Mouse (Mus musculus): ENCODE measurements at regions not wholly inside any gene's neighbourhood (a gene's known extent, or its start where the extent isn't known, plus 50 kb on each side); places are given as distances from the start of the nearest gene placed in this dataset.

DNA sequence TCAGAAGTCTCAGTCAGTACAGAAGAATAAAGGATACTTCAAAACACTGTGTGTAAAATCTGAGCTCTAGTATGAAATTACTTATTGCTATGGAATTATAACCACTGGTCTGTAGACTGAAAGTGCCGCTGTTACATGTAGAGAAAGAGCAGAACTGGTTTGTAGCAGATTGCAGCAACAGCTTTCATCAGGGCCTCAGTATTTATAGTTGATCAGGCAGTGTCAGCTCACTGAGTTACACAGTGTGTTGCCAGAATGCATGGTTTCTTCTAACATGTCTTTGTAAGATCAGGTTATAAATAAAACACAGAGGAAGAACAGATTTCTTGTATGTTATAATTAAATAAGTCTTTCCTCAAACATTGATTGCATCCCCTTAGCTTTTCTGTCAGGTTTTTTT is 347.6 kb upstream of the Grik2 start:
- H3K4me2 ChIP-seq (ENCODE audit: low read length): no peak overlapping the region
- no peak for ATAC-seq
- H3K9ac ChIP-seq (ENCODE audit: low read length): no peak overlapping the region
- no peaks in the 10 kb centered on the region for H3K4me1 ChIP-seq (ENCODE audit: control insufficient read depth, insufficient read depth, low read length)
- H3K4me3 ChIP-seq (ENCODE audit: low read depth, low read length): no peak overlapping the region
- no peak for DNase-seq (ENCODE audit: low spot score)
- 90% methylated on average over 1 of the region's 1 CpGs for WGBS
- no peaks in the 10 kb centered on the region for H3K27me3 ChIP-seq (replicated peaks; ENCODE audit: control insufficient read depth, insufficient read depth, low read length)
- H3K27ac ChIP-seq (ENCODE audit: low read depth, low read length): no peak overlapping the region
- no peaks in the 10 kb centered on the region for H3K36me3 ChIP-seq (ENCODE audit: control insufficient read depth, insufficient read depth, low read length)
- H3K9me3 ChIP-seq (replicated peaks; ENCODE audit: control insufficient read depth, low read length): no peaks in the 10 kb centered on the region

DNA sequence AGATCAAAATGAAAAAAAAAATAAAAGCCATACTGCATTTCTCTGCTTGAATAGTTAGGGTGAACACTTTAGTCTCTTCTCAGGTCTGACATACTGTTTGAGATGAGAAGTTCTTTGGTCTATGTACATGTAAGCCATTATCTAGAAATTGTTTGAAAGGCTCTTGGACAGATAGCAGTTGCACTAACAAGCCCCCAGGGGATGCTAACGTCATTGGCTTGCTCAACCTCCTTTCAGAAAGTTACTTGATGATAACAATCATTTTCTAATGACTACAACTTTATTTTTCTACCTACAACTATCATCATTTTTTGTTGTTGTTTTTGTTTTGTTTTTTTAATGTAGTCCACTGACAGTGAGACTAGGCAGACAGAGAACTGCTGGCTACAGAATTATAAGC is 346.9 kb upstream of the Grik2 start:
- no peak for DNase-seq (ENCODE audit: low spot score)
- no peaks in the 10 kb centered on the region for H3K4me1 ChIP-seq (ENCODE audit: control insufficient read depth, insufficient read depth, low read length)
- H3K4me2 ChIP-seq (ENCODE audit: low read length): no peak overlapping the region
- H3K27me3 ChIP-seq (replicated peaks; ENCODE audit: control insufficient read depth, insufficient read depth, low read length): no peaks in the 10 kb centered on the region
- no peak for ATAC-seq
- no peak overlapping the region for H3K9ac ChIP-seq (ENCODE audit: low read length)
- H3K27ac ChIP-seq (ENCODE audit: low read depth, low read length): no peak overlapping the region
- no peaks in the 10 kb centered on the region for H3K36me3 ChIP-seq (ENCODE audit: control insufficient read depth, insufficient read depth, low read length)
- H3K4me3 ChIP-seq (ENCODE audit: low read depth, low read length): no peak overlapping the region
- no peaks in the 10 kb centered on the region for H3K9me3 ChIP-seq (replicated peaks; ENCODE audit: control insufficient read depth, low read length)
- 48% methylated on average over 1 of the region's 1 CpGs for WGBS

Measured in forebrain, embryonic 14.5 days (tissue).